Mouse (Mus musculus): ENCODE data around the gene Cand2. TPM values are rescaled to one million over a fixed set of nuclear protein-coding genes. Genes with fewer than 3 reads are reported as not detected.
A peak's percentile ranks its signal among the peaks of the same experiment; 100 is the strongest.

Cand2 gene
- polyA plus RNA-seq, 1 experiment from 2014 or later: 14.8 TPM

- Histone ChIP-seq H3K27ac (no peak overlapping the region), H3K27me3 (no peaks in the 10 kb centered on the region), H3K4me3 (no peak overlapping the region), H3K9me3 (no peaks in the 10 kb centered on the region), H3K4me2 (no peak overlapping the region), H3K36me3 (no peaks in the 10 kb centered on the region), H3K9ac (no peak overlapping the region), H3K4me1 (replicated peaks) (peaks cover 21% of the 10 kb centered on the region)
- WGBS: 93% methylated on average over 4 of the region's 4 CpGs
- ATAC-seq (ENCODE audit: low FRiP score): no peak
These were observed 14.2 kb upstream of the Cand2 start for GRCm38 (mm10) chr6:115760137-115760536.

- Histone ChIP-seq H3K36me3 (no peaks in the 10 kb centered on the region), H3K4me3 (no peak overlapping the region), H3K9ac (no peak overlapping the region), H3K27me3 (no peaks in the 10 kb centered on the region), H3K4me1 (replicated peaks) (peaks cover 21% of the 10 kb centered on the region), H3K27ac (no peak overlapping the region), H3K4me2 (no peak overlapping the region), H3K9me3 (no peaks in the 10 kb centered on the region)
- no peak for ATAC-seq (ENCODE audit: low FRiP score)
- WGBS: 60% methylated on average over 4 of the region's 4 CpGs
These were observed 13.4 kb upstream of the Cand2 start for GRCm38 (mm10) chr6:115760982-115761381.

- no peaks in the 10 kb centered on the region for H3K27me3 ChIP-seq
- no peak within 1 kb of the TSS for H3K4me3 ChIP-seq
- H3K27ac ChIP-seq: peak within 1 kb of the TSS; percentile 86
- WGBS: 2% methylated on average over 9 of the region's 9 CpGs
- H3K4me1 ChIP-seq (replicated peaks): peaks cover 21% of the 10 kb centered on the region
- no peak within 1 kb of the TSS for H3K9ac ChIP-seq
- no peak for ATAC-seq (ENCODE audit: low FRiP score)
- peak within 1 kb of the TSS; percentile 17; the same call in 1 of the 2 replicates for H3K4me2 ChIP-seq
- H3K9me3 ChIP-seq: no peaks in the 10 kb centered on the region
- no peaks in the 10 kb centered on the region for H3K36me3 ChIP-seq
These were observed 12.2 kb upstream of the Cand2 start, which contains the start of gene Tmem40 for GRCm38 (mm10) chr6:115761995-115762756. TSS of gene Tmem40 (minus strand) at chr6:115762410.

GRCm38 (mm10) chr6:115764179-115764578, 10.2 kb upstream of the Cand2 start:
- 5% methylated on average over 7 of the region's 7 CpGs for WGBS
- peaks cover 21% of the 10 kb centered on the region for H3K4me1 ChIP-seq (replicated peaks)
- H3K9me3 ChIP-seq: no peaks in the 10 kb centered on the region
- 0 out of 2 replicates have a peak overlapping the region, but pooled peaks have one; percentile 1 for H3K4me2 ChIP-seq
- no peaks in the 10 kb centered on the region for H3K27me3 ChIP-seq
- H3K36me3 ChIP-seq: no peaks in the 10 kb centered on the region
- ATAC-seq (ENCODE audit: low FRiP score): peak; percentile 91
- H3K9ac ChIP-seq: no peak overlapping the region
- no peak overlapping the region for H3K4me3 ChIP-seq
- H3K27ac ChIP-seq: peak overlapping the region; percentile 86

GRCm38 (mm10) chr6:115767357-115767756, 7.0 kb upstream of the Cand2 start:
- Histone ChIP-seq H3K36me3 (no peaks in the 10 kb centered on the region), H3K27me3 (no peaks in the 10 kb centered on the region), H3K9ac (no peak overlapping the region), H3K4me2 (no peak overlapping the region), H3K27ac (no peak overlapping the region), H3K4me3 (no peak overlapping the region), H3K4me1 (replicated peaks) (peaks cover 13% of the 10 kb centered on the region), H3K9me3 (no peaks in the 10 kb centered on the region)
- no peak for ATAC-seq (ENCODE audit: low FRiP score)
- WGBS: 29% methylated on average over 9 of the region's 9 CpGs

- Histone ChIP-seq H3K4me3 (no peak overlapping the region), H3K27me3 (no peaks in the 10 kb centered on the region), H3K36me3 (no peaks in the 10 kb centered on the region), H3K9ac (no peak overlapping the region), H3K4me1 (replicated peaks) (peaks cover 10% of the 10 kb centered on the region), H3K4me2 (no peak overlapping the region), H3K9me3 (no peaks in the 10 kb centered on the region), H3K27ac (no peak overlapping the region)
- no peak for ATAC-seq (ENCODE audit: low FRiP score)
- 89% methylated on average over 4 of the region's 4 CpGs for WGBS
These were observed 6.1 kb upstream of the Cand2 start for GRCm38 (mm10) chr6:115768207-115768606.

GRCm38 (mm10) chr6:115770059-115770670, 4.2 kb upstream of the Cand2 start:
- no peak overlapping the region for H3K9ac ChIP-seq
- no peaks in the 10 kb centered on the region for H3K9me3 ChIP-seq
- H3K27me3 ChIP-seq: no peaks in the 10 kb centered on the region
- no peak overlapping the region for H3K4me2 ChIP-seq
- WGBS: 84% methylated on average over 20 of the region's 20 CpGs
- H3K4me1 ChIP-seq (replicated peaks): peaks cover 5% of the 10 kb centered on the region
- H3K36me3 ChIP-seq: no peaks in the 10 kb centered on the region
- ATAC-seq (ENCODE audit: low FRiP score): no peak
- H3K27ac ChIP-seq: no peak overlapping the region
- no peak overlapping the region for H3K4me3 ChIP-seq

GRCm38 (mm10) chr6:115770852-115771251, 3.5 kb upstream of the Cand2 start:
- Histone ChIP-seq H3K4me2 (no peak overlapping the region), H3K27me3 (no peaks in the 10 kb centered on the region), H3K9ac (no peak overlapping the region), H3K4me3 (no peak overlapping the region), H3K9me3 (no peaks in the 10 kb centered on the region), H3K4me1 (replicated peaks) (peaks cover 12% of the 10 kb centered on the region), H3K27ac (no peak overlapping the region), H3K36me3 (no peaks in the 10 kb centered on the region)
- ATAC-seq (ENCODE audit: low FRiP score): no peak
- WGBS: 83% methylated on average over 4 of the region's 4 CpGs

GRCm38 (mm10) chr6:115772201-115772600, 2.1 kb upstream of the Cand2 start:
- no peak for ATAC-seq (ENCODE audit: low FRiP score)
- Histone ChIP-seq H3K4me3 (no peak overlapping the region), H3K4me2 (no peak overlapping the region), H3K9me3 (no peaks in the 10 kb centered on the region), H3K36me3 (no peaks in the 10 kb centered on the region), H3K4me1 (replicated peaks) (peaks cover 25% of the 10 kb centered on the region), H3K27me3 (no peaks in the 10 kb centered on the region), H3K27ac (no peak overlapping the region), H3K9ac (no peak overlapping the region)
- 81% methylated on average over 6 of the region's 6 CpGs for WGBS

GRCm38 (mm10) chr6:115772604-115773003, 1.7 kb upstream of the Cand2 start:
- Histone ChIP-seq H3K27ac (no peak overlapping the region), H3K9ac (no peak overlapping the region), H3K4me2 (no peak overlapping the region), H3K27me3 (no peaks in the 10 kb centered on the region), H3K36me3 (no peaks in the 10 kb centered on the region), H3K9me3 (no peaks in the 10 kb centered on the region), H3K4me1 (replicated peaks) (peaks cover 27% of the 10 kb centered on the region), H3K4me3 (no peak overlapping the region)
- no peak for ATAC-seq (ENCODE audit: low FRiP score)
- 88% methylated on average over 1 of the region's 1 CpGs for WGBS

- peak overlapping the region; percentile 71 for H3K27ac ChIP-seq
- no peaks in the 10 kb centered on the region for H3K27me3 ChIP-seq
- peak overlapping the region; percentile 86 for H3K4me3 ChIP-seq
- peak overlapping the region; percentile 61; the same call in 1 of the 2 replicates for H3K9ac ChIP-seq
- H3K4me1 ChIP-seq (replicated peaks): peaks cover 31% of the 10 kb centered on the region
- H3K4me2 ChIP-seq: peak overlapping the region; percentile 68
- ATAC-seq (ENCODE audit: low FRiP score): peak; percentile 84
- H3K9me3 ChIP-seq: no peaks in the 10 kb centered on the region
- H3K36me3 ChIP-seq: peaks cover 7% of the 10 kb centered on the region
- WGBS: 2% methylated on average over 14 of the region's 14 CpGs
These were observed 348 bp upstream of the Cand2 start for GRCm38 (mm10) chr6:115773966-115774413.

GRCm38 (mm10) chr6:115775838-115776237, 1.5 kb downstream of the Cand2 start:
- Histone ChIP-seq H3K36me3 (peaks cover 20% of the 10 kb centered on the region), H3K4me3 (peak overlapping the region; percentile 86), H3K9ac (peak overlapping the region; percentile 92), H3K27ac (no peak overlapping the region), H3K4me1 (replicated peaks) (peaks cover 31% of the 10 kb centered on the region), H3K27me3 (no peaks in the 10 kb centered on the region), H3K4me2 (peak overlapping the region; percentile 68), H3K9me3 (no peaks in the 10 kb centered on the region)
- WGBS: 49% methylated on average over 3 of the region's 3 CpGs
- no peak for ATAC-seq (ENCODE audit: low FRiP score)
